Mouse (Mus musculus) right cerebral cortex, postnatal 4 days (tissue): ENCODE data around the gene Prkd2.

Experiments used
- DNase-seq: peaks from one replicate; pipeline ENCODE4 v3.0.0-alpha.2; 2022

The Prkd2 gene

DNA sequence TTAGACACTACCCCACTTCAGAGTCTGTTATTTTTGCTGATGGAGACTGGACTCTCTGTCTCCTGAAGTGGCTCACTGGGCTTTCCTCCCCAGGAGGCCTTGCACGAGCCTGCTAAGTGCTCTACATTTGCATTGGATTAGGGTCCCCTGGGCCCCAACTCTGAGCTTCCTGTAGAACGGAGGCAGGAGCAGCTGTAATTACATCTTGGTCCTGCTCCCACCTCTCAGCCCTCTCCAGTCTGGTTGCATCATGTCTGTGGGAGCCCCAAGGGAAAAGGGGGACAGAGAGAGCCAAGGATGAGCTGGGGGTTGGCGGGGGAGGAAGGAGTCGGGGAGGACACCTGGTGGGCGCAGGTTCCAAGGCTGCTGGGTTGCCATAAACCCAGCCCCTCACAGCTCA, 57.8 kb downstream of the Prkd2 start:
- DNase-seq = no peak

DNA sequence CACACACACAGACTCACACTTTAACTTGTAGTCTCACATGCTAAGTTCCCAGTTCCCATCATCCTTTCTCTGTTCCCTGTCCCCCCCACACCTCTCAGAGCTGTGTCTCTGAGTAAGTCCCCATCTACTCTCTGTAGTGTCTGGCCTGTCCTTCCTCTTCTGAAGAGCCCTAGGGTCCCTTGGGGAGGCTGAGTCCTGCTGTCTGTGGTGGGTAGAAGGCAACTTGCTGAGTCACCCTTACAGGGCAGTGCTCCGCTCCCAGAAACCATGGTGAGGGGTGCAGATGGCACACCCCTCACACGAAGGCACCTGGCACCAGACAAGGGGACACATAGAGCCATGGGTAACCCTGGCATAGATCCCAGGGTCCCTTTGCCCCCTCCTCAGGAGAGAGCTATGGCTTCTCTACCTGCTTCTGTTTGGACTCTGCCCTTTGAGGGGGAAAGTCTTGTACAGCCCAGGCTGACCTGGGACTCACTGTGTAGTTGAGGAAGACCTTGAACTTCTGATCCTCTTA, 60.8 kb downstream of the Prkd2 start:
- no peak for DNase-seq

- DNase-seq = no peak
Observed at GRCm38 (mm10) chr7:16904120-16904675, 61.5 kb downstream of the Prkd2 start.

DNA sequence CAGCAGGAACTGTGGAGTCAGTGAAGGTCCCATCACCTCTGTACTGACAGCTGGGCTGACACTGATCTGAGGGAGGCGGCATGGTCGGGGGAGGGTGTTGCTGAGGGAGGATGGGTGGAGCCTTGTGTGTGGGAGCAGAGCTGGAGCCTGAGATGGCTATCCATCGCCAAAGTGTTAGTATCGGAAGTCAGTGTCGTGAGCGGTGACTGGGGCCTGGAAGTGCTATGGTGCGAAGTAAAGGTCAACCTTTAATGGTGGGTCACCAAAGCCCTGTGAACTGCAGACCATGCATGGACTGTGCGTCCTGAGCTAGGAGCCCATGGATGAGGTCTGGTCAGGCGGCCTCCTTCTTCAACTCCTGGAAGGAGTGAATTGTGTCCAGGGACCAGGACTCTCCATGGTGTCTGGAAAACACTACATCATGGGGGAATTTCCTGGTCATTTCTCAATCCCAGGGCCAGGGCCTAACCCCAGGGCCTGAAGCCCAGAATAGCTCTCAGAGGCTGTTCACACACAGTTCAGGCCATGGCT, 62.9 kb downstream of the Prkd2 start:
- DNase-seq = no peak

DNA sequence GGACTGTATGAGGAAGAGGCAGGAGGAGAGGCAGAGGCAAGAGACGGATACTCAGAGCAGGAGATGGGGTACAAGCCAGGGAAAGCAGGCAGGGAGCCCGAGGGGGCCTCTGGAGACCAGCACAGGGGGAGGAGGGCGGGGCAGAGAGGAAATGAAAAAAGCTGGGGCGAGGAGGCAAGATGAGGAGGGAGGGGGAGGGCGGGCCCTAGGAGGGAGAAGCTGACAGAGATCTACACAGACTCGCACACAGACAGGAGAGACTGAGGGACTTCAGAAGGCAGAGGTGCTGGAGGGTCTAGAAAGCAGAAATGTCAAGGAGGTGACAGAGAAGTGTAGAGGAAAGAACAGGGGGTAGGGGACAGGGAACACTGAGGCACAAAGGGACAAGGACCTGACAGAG, 63.6 kb downstream of the Prkd2 start, which contains the start of gene Ptgir:
Gene Ptgir, plus strand, starts transcription at position 210 of the 400 bp plus-strand sequence.
- DNase-seq = no peak

DNA sequence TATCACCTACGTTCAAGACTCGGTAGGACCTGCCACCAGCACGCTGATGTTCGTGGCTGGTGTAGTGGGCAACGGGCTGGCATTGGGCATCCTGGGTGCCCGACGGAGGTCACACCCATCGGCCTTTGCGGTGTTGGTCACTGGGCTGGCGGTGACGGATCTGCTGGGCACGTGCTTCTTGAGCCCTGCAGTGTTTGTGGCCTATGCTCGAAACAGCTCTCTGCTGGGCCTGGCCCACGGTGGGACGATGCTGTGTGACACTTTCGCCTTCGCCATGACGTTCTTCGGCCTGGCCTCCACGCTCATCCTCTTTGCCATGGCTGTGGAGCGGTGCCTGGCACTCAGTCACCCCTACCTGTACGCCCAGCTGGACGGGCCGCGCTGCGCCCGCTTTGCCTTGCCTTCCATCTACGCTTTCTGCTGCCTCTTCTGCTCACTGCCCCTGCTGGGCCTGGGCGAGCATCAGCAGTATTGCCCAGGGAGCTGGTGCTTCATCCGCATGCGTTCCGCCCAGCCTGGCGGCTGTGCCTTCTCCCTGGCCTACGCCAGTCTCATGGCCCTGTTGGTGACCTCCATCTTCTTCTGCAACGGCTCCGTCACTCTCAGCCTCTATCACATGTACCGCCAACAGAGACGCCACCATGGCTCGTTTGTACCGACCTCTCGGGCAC, 64.3 kb downstream of the Prkd2 start:
- no peak for DNase-seq

DNA sequence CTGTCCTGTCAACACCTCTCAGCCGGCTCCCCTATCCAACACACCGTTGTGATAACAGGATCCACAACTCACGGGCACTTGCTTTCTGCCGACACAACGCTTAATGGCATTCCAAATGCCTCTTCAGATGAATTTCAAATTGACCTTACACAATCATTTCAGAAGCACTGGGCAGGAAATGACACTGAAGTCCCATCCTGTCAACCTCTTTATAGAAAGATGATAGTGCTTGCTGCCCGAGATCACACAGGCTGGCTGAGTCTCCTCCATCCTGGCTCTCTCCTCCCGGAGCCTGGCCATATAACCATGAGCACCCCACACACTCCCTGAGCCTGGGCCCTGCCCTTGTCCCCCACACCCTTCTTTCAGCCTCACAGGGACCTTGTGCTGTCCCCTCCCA, 65.1 kb downstream of the Prkd2 start:
- no peak for DNase-seq

DNA sequence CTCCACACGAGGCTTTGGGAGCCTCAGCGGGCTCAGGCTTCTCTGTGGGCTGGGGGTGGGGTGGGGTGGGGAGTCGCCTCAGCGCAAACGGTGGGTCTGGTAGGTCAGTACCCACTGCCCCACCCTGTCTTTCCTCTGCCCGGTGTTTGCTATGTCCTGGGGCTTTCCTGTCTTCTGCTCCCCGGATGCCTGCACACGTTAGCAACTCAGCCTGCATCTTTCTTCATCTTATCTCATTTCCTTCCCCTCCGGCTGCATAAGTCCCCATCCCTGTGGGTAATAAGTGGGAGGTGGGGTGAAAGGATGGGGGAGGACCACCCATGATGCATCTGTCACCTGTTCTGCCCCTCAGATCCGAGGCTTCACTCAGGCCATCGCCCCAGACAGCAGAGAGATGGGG, 65.7 kb downstream of the Prkd2 start:
- no peak for DNase-seq

DNA sequence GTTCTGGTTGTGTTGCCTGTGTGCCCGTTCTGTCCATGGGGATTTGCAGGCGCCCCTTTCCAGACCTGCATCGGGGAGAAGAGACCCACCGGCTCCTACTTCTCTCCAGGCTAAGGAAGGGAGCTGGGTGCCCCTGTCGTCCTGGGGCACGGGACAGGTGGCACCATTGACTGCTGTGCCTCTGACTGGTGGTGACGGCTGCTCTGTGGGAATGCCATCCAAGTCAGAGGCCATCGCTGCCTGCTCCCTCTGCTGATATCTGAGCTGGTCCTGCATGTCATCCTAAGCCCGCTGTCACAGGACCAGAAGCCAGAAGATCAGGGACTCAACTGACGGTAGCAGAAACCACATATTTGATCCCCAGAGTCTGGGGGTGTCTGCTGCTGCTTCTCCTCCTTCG, 66.2 kb downstream of the Prkd2 start:
- DNase-seq = no peak

- no peak for DNase-seq
Observed at GRCm38 (mm10) chr7:16909909-16910308, 67.2 kb downstream of the Prkd2 start.

- DNase-seq = no peak
Observed at GRCm38 (mm10) chr7:16911904-16912303, 69.2 kb downstream of the Prkd2 start.

DNA sequence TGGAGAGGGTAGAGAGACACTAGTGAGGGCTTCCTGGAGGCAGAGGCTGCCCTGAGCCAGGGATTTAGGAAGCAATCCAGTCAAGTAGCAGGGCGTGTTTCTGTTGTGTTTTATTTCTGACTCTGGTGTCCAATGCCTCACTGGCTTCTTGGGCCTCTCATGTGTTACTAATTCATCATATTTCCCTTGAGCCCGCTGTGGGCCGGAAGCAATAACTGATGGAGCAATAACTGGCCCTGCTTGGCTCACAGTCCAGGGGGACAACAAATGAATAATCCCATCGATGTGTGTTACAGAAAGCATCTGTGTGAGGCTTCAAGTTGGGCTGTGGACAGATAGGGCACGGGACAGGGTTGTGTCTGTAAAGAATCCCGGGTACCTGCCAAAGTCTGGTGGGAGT, 69.7 kb downstream of the Prkd2 start:
- no peak for DNase-seq

- peak; percentile 71 for DNase-seq
Observed at GRCm38 (mm10) chr7:16913806-16914452, 71.2 kb downstream of the Prkd2 start.

- DNase-seq = no peak
Observed at GRCm38 (mm10) chr7:16914453-16915343, 72.0 kb downstream of the Prkd2 start.

DNA sequence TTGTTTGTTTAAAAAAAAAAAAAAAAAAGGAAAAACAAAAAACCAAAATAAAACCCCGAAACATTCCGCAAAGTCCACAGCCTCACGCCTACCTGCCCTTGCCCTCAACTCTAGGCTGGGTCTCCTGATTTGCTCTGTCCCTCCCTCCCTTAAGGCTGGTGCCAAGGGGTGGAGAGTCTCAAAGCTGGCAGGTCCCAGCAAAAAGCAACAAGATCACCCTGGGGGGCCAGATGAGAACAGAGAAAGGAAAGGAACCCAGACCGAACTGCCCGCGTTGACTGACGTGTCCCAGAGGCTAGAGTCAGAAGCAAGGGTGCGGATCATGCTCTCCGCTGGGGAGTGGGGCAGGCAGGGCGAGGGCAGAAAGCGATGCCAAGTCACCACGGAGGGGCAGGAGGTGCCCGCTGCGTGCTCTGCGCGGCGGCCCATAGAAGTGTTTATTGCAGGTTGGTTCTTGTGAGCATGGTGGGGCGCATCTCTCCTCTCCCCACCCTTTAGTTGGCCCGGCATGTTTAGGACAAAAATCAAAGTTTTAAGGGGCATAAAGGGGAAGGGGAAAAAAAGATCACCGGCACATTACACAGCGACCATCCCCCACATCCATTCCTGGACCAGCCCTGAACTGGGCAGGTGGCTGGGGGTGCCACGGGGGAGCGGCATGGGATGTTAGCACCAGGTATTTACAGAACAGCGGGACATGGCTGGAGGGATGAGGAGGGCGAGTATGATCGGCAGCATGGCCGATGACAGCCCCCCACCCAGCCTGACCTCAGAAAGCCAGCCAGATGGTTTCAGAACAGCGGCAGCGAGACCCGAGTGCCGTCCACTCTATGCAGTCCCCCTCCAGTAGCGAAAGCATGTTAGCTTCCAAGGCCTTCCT, 73.0 kb downstream of the Prkd2 start:
- no peak for DNase-seq

GRCm38 (mm10) chr7:16916342-16917265, 73.9 kb downstream of the Prkd2 start:
- DNase-seq = no peak

- DNase-seq = no peak
Observed at GRCm38 (mm10) chr7:16917447-16917846, 74.7 kb downstream of the Prkd2 start.

DNA sequence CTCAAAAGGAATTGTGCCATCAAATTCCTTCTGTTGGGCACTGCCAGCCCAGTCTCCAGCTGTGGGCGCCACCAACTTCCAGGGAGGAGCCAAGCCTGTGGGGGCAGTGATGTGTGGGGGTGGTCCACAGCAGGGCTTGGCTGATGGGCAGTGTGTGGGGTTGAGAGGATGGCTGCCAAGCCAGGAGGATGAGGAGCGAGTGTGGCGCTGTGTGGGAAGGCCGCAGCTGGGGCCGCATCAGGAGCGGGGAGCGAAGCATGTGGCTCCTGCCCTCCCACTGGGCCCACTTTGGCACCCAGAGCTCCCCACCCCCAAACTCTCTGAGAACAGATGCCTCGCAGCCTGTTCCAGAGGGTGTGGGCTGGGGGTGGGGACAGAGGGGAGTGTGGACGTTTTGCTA, 75.3 kb downstream of the Prkd2 start:
- no peak for DNase-seq

DNA sequence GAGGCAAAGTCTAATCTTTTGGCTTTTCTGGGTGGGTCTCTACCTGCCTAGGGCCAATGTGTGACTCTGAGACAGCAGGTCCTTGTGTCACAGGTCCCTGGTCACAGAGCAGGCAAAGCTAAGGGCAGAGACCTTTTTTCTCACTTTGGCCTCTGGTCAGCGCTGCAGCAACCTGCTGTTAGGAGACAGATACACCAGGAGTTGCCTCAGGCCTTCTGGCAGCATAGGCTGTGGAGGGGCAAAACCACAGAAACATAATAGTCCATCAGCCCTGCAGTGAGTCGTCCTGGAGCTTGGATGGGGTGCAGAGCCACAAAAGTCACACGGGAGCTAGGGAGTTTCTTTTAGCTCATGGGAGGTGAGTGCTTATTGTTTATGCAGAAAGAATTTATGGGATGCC, 76.0 kb downstream of the Prkd2 start:
- no peak for DNase-seq

GRCm38 (mm10) chr7:16919395-16920149, 76.9 kb downstream of the Prkd2 start:
- no peak for DNase-seq
